Mouse (Mus musculus): Measurements from ENCODE around the gene Numbl.

Numbl gene

DNA sequence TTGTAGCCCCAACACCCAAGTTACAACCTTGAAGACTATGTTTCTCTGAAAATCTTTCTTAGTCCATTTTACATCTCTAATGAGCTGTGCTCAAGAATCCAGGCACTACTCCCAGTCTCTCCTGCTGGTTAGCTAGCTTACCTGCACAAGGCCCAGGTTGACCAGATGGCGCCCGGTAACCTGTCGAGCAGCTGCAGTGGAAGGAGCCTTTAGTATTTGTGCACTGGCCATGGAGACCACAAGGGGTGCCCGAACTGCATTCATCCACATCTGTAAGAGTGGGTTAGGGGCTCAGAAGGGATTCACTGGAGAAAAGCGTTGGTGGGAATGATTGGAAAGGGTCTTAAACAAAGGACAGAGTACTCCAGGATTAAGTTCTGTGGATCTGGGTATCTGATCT, 64.8 kb downstream of the Numbl start:
- CTCF ChIA-PET: no interaction called here

DNA sequence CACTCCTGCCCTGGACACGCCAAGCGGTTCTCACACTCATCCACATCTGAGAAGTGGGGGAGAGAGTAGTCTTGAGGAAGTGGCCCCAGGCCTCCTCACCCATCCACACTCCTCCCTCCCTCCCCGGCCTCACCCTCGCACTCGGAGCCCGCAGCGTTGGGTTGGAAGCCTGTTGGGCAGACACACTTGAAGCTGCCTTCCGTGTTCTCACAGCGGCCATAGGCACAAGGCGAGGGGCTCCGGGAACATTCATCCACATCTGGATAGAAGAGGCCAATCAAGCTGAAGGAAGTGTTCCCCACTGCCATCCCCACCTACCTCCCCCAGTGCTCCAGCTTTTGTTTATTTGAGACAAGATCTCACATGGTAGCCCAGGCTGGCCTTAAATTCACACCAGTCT, 65.9 kb downstream of the Numbl start:
- CTCF ChIA-PET: no interaction called here

DNA sequence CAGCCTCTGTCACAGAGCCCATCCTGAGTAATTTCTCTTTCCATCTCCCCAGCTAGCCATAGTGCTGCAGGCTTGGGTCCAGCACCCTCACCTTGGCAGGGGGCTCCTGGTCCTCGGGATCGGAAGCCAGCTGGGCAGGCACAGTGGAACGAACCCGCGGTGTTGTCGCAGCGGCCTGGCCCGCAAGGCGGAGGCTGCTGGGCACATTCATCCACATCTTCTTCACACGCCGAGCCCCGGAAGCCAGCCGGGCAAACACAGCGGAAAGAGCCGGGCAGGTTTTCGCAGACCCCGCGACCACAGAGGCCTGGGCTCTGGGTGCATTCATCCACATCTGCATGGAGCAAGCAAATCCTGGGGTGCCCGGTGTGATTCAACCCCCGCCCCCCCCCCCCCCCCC, 66.7 kb downstream of the Numbl start:
- CTCF ChIA-PET: no interaction called here

DNA sequence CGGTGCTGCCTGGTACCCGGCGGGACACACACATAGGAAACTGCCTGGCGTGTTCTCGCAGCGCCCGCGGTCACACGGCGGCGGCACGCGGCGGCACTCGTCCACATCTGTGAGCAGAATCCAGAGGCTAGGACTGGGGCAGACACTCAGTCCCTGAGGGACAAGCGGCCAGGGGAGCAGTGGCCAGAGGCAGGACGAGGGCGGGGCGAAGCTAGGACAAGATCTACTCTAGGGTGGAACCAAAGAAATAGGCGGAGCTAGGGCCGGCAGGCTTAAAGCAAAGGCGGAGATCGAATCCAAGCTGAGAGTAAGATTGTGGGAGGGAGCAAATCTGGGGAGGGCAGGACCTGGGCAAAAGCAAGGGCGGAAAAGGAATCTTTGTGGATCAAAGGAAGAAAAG, 67.5 kb downstream of the Numbl start:
- CTCF ChIA-PET: no interaction called here

DNA sequence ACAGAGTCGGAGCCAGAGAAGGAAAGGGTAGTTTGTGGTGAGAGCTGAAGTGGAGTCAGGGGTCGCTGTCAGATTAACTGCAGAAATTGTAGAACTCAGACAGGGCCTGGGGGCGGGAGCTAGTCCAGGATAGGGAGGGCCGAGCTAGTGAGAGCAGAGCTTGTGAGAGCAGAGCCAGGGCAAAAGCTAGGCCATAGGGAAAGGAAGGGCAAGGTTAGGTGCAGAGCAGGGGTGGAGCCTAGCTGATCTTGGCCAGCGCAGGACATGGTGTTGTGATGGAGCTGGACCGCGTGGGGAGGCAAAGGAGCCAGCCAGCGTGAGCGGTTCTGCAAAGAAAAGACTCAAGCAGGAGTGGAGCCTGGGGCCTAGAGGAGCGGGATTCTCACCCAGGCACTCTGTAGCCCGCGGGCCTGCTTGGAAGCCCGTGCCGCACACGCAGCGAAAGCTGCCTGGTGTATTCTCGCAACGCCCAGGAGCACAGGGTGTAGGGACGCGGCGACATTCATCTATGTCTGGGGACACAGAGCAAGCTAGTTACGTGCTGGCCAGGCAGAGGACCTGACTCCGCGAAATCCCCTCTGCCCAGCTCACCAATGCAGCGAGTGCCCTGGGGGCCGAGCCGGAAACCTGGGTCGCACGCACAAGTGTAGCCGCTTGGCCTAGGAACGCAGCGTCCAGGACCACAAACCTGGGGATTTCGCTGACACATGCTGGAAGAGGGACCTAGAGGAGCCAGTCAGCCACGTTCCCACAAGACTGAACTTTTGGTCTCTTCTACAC, 68.1 kb downstream of the Numbl start:
- CTCF ChIA-PET: no interaction called here

DNA sequence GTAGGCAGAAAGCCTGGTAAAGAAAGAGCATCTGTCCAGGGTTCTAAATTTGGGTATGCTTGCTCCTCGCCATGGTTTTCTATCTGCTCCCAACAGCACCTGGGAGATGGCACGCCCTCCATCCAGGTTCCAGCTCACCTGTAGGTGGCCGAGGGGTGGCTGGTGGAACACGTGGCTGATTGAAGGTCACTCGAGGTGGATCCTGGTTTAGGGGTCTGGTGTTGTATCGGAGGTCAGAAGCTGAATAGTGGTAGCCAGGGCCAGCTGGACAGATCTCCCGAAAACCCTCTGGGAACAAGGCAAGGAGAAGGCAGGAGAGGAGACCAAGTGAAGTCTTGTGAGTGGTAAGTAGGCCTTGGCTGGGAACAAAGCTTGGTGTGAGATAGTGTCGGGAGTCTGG, 69.3 kb downstream of the Numbl start:
- CTCF ChIA-PET: no interaction called here

DNA sequence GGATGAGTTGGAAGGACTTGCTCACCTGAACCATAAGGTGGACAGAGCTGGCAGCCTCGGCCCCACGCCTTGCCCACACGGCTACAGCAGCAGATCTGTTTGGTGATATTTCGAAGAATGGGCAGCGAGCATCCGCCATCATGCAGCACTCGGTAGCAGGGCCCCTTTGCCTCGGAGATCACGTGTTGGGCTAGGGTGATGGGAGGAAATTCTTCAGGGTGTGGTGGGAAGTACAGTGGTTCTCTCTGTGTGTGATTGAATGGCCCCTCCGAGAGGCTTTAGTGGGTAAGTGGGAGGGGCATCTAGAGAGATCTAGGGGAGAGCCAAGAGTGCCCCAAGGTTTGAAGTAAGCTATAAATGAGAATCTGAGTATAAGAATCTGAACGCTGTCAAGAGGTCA, 69.9 kb downstream of the Numbl start:
- CTCF ChIA-PET: no interaction called here

DNA sequence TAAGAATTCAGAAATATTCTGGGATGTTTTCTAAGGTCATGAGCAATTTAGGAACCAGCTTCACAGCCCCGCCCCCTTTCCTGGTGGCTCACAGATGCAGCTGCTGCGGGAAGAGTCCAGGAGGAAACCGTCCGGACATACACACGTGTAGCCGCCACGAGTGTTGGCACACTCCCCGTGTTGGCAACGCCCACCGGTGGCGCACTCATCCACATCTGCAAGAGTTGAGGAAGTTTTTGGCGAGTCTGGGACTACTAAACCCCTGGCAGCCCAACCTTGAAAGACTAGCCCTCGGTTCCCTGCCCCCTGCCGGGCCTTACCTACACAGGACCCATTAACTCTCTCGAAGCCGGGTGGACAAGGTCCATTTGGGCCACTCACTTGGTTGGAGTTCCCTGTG, 70.4 kb downstream of the Numbl start:
- CTCF ChIA-PET: no interaction called here

DNA sequence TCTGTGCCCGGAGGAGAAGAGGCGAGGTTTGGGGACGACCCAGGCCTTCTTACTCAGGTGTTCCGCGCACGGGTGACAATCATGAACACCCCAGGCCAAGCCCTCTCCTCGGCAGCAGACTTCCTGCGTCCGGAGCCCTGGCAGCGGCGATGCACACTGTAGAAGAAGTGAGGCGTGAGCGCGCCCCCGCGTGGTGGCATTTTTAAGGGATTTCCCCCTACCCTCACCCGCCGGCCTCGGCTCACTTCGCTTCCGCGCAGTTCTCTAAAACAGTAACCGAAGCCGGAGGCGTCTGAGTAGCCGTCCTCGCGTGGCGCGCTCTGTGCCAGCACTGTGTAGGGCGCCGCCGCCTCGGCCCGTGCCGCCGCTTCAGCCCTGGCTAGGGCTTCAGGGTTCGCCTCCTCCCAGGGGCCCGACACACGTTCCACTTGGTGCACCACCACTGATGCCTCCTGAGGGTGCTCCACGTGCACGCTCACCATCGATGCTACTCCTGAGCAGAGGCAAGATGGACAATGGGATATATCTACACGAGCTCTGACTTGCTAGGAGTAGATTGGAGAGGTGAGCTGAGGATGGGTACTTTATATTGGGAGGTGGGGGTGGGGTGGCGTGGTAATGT, 71.2 kb downstream of the Numbl start:
- CTCF ChIA-PET: interaction anchor here (0.6 kb wide), 2 partner anchors 27 to 30 kb away, joined by 3 to 4 read pairs; no protein-coding TSS in a partner anchor

DNA sequence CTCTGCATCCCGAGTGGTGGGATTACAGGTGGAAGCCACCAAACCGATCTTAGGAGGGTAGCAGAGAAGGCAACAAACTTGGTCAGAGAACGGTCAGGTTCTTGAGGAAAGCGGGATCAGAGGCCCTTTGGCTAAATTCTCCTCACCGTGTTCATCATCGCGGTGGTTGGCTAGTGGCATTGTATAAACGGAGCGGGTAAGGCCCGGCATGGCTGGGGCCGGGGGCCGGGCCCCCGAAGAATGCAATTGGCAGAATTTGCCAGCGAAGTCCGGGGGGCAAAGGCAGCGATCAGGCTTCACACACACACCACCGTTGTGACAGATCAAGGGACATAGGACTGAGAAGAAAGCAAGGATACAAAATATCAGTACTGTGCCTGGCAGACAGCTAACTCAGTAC, 71.7 kb downstream of the Numbl start:
- CTCF ChIA-PET: interaction anchor here (0.6 kb wide), 2 partner anchors 27 to 30 kb away, joined by 3 to 4 read pairs; no protein-coding TSS in a partner anchor

DNA sequence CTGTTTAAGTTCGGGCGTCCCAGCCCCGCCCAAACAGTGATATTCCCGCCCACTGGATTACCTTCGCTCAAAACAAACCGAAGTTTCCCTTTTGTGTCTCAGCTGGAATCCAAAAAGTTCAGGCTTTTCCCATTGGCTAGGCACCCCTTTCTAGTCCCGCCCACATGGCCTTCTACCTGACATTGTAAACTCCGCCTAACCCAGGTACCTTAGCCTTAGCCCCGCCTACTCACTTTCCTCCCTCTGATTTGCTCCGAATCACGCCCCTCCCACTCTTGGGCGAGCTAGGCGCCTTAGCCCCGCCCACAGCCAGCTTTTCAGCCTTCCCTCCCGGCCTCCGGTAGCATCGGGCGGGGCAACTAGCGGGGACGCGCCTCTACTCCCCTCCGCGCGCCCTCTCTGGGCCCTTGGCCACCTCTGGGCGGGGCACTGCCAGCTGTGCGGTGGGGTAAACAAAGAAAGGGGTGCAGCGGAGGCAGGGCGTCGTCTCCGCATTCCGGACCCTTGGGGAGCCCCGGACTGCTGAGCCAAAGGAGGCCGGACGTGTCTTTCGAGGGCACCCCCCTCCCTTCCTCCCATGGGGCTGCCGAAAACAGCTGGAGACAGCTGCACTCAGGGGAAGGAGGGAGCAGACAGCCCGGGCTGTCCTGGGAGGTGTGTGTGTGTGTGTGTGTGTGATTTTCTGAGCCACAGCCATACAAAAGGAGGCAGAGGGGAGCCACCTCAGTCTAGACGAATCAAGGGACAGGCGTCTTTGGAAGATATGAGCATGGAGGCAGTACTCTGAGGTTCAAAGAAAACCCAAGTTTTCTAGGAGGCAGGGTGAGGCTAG, 72.7 kb downstream of the Numbl start:
- CTCF ChIA-PET: interaction anchor here (1.2 kb wide), 1 partner anchor 54 kb away, joined by 5 read pairs; no protein-coding TSS in a partner anchor

DNA sequence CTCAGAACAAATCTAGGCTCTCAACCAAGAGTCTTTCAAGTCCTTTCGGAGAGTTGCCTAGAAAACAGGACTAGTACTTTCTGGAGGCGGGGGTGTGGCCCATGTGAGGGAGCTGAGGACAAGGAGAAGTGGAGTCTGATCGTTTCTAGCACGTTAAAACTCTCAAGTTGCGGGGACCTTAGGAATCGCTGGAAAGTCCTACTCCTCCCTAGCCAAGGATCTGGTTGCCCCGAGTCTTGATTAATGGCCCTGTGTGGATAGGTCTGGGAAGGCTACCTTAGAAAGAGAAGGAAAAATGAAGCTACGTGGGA, 73.3 kb downstream of the Numbl start:
- CTCF ChIA-PET: interaction anchor here (1.2 kb wide), 1 partner anchor 54 kb away, joined by 5 read pairs; no protein-coding TSS in a partner anchor

All from spleen, embryonic (tissue).